Mouse (Mus musculus) kidney, postnatal 0 days (tissue): ENCODE data around the gene Ifngr2. TPM values are rescaled to one million over a fixed set of nuclear protein-coding genes. Genes with fewer than 3 reads are reported as not detected.
A peak's percentile ranks its signal among the peaks of the same experiment; 100 is the strongest.

Experiments
- ATAC-seq: fragments of 200-750 bp; cut with Nextera tagmentation; replicated peaks from 2 replicates; pipeline ENCODE4 v1.8.0; 2017; ENCODE audit warnings: low read depth, moderate number of reproducible peaks, moderate TSS enrichment, moderate library complexity; ENCODE audit not compliant: low FRiP score
- DNase-seq: peaks from one replicate; pipeline ENCODE4 v3.0.0-alpha.2; 2016; ENCODE audit warnings: low spot score
- H3K27ac ChIP-seq: fragments of 300-500 bp; sonication (generic); 2 replicates; pipeline ENCODE4 v1.5.1; 2014; ENCODE audit warnings: mild to moderate bottlenecking
- H3K27me3 ChIP-seq: fragments of 300-500 bp; sonication (generic); 2 replicates; pipeline ENCODE4 v1.6.1; 2014; ENCODE audit warnings: low read length, mixed read lengths; ENCODE audit not compliant: insufficient read depth
- H3K36me3 ChIP-seq: fragments of 300-500 bp; sonication (generic); 2 replicates; pipeline ENCODE4 v1.6.1; 2014; ENCODE audit warnings: low read length, mixed read lengths; ENCODE audit not compliant: insufficient read depth
- H3K4me1 ChIP-seq: fragments of 300-500 bp; sonication (generic); replicated peaks from 2 replicates; pipeline ENCODE4 v1.6.1; 2014; ENCODE audit warnings: antibody characterized with exemption, low read length, mixed read lengths; ENCODE audit not compliant: insufficient read depth
- H3K4me2 ChIP-seq: fragments of 300-500 bp; sonication (generic); 2 replicates; pipeline ENCODE4 v1.6.1; 2014; ENCODE audit warnings: mild to moderate bottlenecking, low read length, moderate library complexity, mixed read lengths
- H3K4me3 ChIP-seq: fragments of 300-500 bp; sonication (generic); replicated peaks from 2 replicates; pipeline ENCODE4 v1.5.1; 2014; ENCODE audit warnings: low read depth, low read length
- H3K9ac ChIP-seq: fragments of 300-500 bp; sonication (generic); 2 replicates; pipeline ENCODE4 v1.6.1; 2014; ENCODE audit warnings: low read depth, low read length
- H3K9me3 ChIP-seq: fragments of 300-500 bp; sonication (generic); replicated peaks from 2 replicates; pipeline ENCODE4 v1.6.1; 2016; ENCODE audit warnings: low read length, inconsistent platforms, mixed read lengths
- CTCF ChIP-seq: IDR thresholded peaks from 2 replicates; pipeline ENCODE4 v1.5.1; 2016; ENCODE audit warnings: antibody characterized with exemption, low read depth, mild to moderate bottlenecking, moderate library complexity
- WGBS: fragments of 180-500 bp; shearing (Covaris S2); extraction: QIAGEN DNeasy Blood & Tissue Kit; methylation state at CpG from one replicate; pipeline ENCODE4 v1.1.7; 2014; 5-methylcytosine and 5-hydroxymethylcytosine counted together
- polyA plus RNA-seq: library from polyadenylated mRNA; unstranded; fragments of >200 nt; fragmentation: Nextera tagmentation; extraction: Ambion mirVana; gene quantifications from 2 replicates; pipeline ENCODE4 v1.2.1, GENCODE M21; 2015

The Ifngr2 gene
- polyA plus RNA-seq, result 42.6 and 51.1 TPM in 2 replicates

DNA sequence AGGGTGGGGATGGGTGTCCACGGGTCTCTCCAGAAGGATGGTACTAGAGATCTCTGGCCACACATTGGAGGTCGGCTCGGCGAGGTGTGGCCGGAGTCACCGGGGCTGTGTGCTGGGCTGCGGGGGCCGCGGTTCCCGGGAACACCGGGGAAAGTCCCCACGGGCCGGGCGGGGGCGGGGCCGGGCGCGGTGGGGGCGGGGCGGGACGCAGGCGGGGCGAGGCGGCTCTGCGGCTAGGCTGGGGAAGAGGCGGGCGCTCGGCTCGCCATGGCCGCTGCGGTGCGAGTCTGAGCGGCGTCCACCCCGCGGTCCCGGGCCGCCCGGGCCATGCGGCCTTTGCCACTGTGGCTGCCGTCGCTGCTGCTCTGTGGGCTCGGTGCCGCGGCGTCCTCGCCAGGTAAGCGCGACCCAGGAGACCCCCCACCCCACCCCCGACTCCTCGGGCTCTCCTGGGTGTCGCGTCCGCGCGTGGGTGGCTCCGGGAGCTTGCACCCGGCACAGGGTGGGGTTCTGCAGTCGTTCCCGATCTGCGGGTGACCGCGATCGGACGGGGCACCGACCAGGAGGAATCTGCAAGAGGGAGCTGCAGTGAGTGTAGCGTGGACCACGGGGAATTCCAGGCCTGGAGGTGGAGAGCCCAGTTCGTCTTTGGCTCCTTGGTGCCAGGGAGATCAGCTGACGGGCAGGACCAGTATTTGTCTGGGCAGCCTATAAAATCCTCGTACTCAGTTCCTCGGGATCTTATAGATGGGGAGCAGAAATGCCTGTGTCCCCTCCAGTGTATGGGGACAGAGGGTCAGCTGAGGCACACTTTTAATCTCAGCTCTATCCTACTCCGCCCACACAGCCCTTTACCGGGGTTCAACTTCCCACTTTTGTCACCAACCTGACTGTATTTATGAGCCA lies at the start of gene Ifngr2:
TSS of gene Ifngr2 (plus strand) at position 237 of the 906 bp plus-strand sequence.
- Histone ChIP-seq H3K4me1 (peaks cover 19% of the 10 kb centered on the region), H3K9ac (peak within 1 kb of the TSS; percentile 99), H3K27ac (peak within 1 kb of the TSS; percentile 81), H3K9me3 (no peaks in the 10 kb centered on the region), H3K4me2 (peak within 1 kb of the TSS; percentile 80), H3K4me3 (peak within 1 kb of the TSS; percentile 98), H3K36me3 (no peaks in the 10 kb centered on the region), H3K27me3 (no peaks in the 10 kb centered on the region)
- DNase-seq, result peak; percentile 71
- no peak for TF ChIP-seq CTCF
- WGBS, result under 1% methylated on average over 52 of the region's 74 CpGs
- peak; percentile 85 for ATAC-seq

DNA sequence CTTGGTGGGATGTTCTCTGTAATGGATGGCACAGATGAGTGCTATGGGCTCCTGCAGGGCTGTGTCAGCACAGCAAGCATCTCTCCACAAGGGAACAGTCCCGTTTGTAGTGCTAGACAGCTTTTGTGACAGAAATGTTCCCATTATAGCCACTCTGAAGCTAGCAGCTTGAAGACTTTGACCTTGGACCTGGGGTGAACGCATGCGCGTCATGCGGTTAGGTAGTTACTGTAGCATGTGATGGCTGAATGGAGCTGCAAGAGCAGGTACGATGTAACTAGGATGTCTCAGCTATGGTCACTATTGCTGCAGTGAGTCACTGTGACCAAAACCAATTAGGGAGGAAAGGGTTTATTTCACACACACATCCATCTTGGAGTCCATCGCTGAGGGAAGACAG lies 48.8 kb upstream of the Ifngr2 start:
- ATAC-seq, result no peak
- Histone ChIP-seq H3K9ac (no peak overlapping the region), H3K4me1 (no peaks in the 10 kb centered on the region), H3K36me3 (peaks cover 66% of the 10 kb centered on the region), H3K27ac (no peak overlapping the region), H3K4me2 (no peak overlapping the region), H3K27me3 (no peaks in the 10 kb centered on the region), H3K9me3 (no peaks in the 10 kb centered on the region), H3K4me3 (no peak overlapping the region)
- no peak for TF ChIP-seq CTCF
- no peak for DNase-seq
- WGBS, result 74% methylated on average over 7 of the region's 7 CpGs

DNA sequence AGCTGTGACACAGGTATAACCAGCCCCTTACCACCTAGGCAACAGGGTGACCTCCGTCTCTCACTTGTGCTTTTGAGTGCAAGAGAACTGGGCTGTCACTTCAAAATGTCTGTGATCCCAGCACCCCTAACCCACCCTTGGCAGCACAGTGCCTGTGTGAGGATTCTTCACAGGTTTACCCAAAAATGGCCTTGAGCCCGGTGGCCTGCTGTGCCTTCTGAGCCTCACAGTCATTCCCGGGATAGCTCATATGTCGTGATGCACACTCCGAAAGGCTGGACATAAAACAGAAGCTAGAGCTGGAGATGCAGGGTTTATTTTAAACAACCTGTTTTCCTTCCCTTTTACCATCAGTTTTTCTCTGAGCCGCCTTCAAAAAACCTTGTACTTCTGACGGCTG lies 42.2 kb upstream of the Ifngr2 start:
- H3K4me2 ChIP-seq, result no peak overlapping the region
- H3K9ac ChIP-seq, result no peak overlapping the region
- ATAC-seq (no peak), DNase-seq (no peak)
- H3K27ac ChIP-seq, result no peak overlapping the region
- H3K27me3 ChIP-seq, result no peaks in the 10 kb centered on the region
- peaks cover 60% of the 10 kb centered on the region for H3K36me3 ChIP-seq
- TF ChIP-seq CTCF, result no peak
- 96% methylated on average over 7 of the region's 7 CpGs for WGBS
- no peaks in the 10 kb centered on the region for H3K4me1 ChIP-seq
- H3K4me3 ChIP-seq, result no peak overlapping the region
- no peaks in the 10 kb centered on the region for H3K9me3 ChIP-seq

DNA sequence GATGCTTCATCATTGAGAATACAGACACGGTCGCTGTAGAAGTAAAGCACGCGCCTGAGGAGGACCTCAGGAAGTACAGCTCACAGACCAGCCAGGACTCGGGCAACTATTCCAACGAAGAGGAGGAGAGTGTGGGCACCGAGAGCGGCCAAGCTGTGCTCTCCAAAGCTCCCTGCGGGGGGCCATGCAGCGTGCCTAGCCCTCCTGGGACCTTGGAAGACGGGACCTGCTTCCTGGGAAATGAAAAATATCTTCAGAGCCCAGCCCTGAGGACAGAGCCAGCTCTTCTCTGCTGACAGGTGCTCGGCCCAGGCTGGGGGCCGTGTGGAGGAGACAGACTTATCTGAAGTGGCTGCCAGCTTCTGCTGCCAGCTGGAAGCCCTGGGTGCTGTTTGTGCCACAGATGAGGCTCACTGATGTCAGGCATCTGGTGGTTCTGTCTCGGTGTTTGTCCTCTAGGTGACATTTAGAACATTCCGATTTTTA lies 41.7 kb upstream of the Ifngr2 start:
- Histone ChIP-seq H3K27me3 (no peaks in the 10 kb centered on the region), H3K4me2 (no peak overlapping the region), H3K9me3 (no peaks in the 10 kb centered on the region), H3K9ac (no peak overlapping the region), H3K4me1 (no peaks in the 10 kb centered on the region), H3K36me3 (peaks cover 57% of the 10 kb centered on the region), H3K4me3 (no peak overlapping the region), H3K27ac (no peak overlapping the region)
- DNase-seq (no peak), ATAC-seq (no peak)
- no peak for TF ChIP-seq CTCF
- WGBS, result 91% methylated on average over 15 of the region's 15 CpGs

DNA sequence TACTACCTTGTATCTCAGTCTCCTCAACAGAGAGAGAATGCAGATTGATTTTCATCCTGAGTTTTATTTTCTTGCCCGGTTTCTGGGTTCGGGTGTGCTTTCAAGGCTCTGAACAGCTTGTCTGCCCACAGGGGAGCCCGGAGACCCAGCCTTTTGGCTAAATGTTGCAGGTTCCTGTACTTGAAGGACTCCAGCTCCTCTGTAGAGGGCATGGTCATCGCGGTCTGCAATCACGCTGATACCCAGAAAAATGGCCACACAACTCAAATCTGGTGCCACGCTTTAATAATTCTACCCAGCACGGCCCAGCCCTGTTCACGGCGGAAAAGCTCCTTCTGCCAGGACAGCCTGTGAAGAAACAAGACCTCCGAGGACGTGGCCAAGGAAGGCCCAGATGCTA lies 40.5 kb upstream of the Ifngr2 start:
- WGBS, result 94% methylated on average over 12 of the region's 12 CpGs
- no peak for TF ChIP-seq CTCF
- no peak for DNase-seq
- no peak overlapping the region for H3K9ac ChIP-seq
- no peaks in the 10 kb centered on the region for H3K27me3 ChIP-seq
- H3K4me1 ChIP-seq, result no peaks in the 10 kb centered on the region
- ATAC-seq, result no peak
- no peak overlapping the region for H3K4me3 ChIP-seq
- peaks cover 48% of the 10 kb centered on the region for H3K36me3 ChIP-seq
- H3K27ac ChIP-seq, result no peak overlapping the region
- H3K4me2 ChIP-seq, result no peak overlapping the region
- H3K9me3 ChIP-seq, result no peaks in the 10 kb centered on the region

DNA sequence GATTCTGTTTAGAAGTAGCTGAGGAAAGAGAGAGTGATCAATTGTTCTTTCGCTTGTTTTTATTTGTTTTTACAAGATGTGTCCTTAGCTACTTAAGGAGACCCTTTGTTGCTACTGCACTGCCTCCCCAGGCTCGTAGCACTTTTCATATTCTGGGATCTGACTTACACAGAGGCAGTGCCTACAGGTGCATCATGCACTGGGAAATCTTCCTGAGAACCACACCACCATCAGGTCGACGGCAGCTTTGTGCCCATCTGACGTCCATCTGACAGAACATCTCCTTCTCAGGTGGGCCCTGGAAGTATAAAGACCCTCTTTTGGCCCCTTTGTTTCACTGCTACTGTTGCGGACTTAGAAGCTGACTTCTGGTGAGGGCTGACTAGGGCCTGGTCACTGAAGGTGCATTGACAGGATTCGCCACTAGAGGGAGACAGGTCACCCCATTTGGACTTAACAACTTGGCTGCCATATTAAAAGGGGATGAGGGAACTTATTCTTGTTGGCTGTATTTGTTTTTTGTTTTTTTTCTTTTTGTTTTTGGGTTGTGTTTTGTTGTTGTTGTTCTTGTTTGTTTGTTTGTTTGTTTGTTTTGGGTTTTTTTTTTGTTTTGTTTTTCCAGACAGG lies 34.6 kb upstream of the Ifngr2 start:
- DNase-seq, result peak; percentile 91
- H3K9me3 ChIP-seq, result no peaks in the 10 kb centered on the region
- H3K36me3 ChIP-seq, result no peaks in the 10 kb centered on the region; the same call in 1 of the 2 replicates
- 33% methylated on average over 7 of the region's 7 CpGs for WGBS
- H3K9ac ChIP-seq, result no peak overlapping the region
- peak; percentile 97 for TF ChIP-seq CTCF
- no peak overlapping the region for H3K4me2 ChIP-seq
- no peak overlapping the region for H3K4me3 ChIP-seq
- peak; percentile 43; the same call in 1 of the 2 replicates for ATAC-seq
- H3K27ac ChIP-seq, result no peak overlapping the region
- no peaks in the 10 kb centered on the region for H3K27me3 ChIP-seq
- H3K4me1 ChIP-seq, result no peaks in the 10 kb centered on the region
